Mouse (Mus musculus): ENCODE measurements around the gene Hsdl2.

DNA sequence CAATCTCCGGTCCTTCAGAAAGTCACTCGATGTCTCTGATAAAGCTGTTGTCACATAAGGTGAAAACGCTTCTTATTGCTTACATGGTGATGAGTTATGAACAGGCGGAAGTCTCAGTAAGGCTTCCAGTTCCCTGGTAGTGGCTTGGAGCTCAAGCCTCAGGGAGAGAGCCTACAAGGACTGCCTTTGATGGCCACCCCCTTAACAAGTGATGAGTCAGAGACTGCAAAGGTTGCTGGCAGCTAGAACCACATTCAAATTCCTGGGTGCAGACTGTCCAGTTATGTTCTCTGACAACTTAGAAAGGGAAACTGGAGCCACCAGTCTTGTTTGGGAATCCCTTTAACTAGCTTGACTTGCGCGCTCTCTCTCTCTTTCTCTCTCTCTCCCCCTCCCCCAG lies 21.2 kb upstream of the Hsdl2 start:
- TF ChIP-seq CTCF (IDR thresholded peaks at IDR 0.05; ENCODE audit: insufficient read depth, low read depth, low read length) (no peak), POLR2A (IDR thresholded peaks at IDR 0.05; ENCODE audit: insufficient read depth, low read depth, low read length) (no peak)

Data from olfactory bulb, adult 2 months (tissue).